ENCODE assay signal across 8 mouse cellular contexts in the genomic region with DNA sequence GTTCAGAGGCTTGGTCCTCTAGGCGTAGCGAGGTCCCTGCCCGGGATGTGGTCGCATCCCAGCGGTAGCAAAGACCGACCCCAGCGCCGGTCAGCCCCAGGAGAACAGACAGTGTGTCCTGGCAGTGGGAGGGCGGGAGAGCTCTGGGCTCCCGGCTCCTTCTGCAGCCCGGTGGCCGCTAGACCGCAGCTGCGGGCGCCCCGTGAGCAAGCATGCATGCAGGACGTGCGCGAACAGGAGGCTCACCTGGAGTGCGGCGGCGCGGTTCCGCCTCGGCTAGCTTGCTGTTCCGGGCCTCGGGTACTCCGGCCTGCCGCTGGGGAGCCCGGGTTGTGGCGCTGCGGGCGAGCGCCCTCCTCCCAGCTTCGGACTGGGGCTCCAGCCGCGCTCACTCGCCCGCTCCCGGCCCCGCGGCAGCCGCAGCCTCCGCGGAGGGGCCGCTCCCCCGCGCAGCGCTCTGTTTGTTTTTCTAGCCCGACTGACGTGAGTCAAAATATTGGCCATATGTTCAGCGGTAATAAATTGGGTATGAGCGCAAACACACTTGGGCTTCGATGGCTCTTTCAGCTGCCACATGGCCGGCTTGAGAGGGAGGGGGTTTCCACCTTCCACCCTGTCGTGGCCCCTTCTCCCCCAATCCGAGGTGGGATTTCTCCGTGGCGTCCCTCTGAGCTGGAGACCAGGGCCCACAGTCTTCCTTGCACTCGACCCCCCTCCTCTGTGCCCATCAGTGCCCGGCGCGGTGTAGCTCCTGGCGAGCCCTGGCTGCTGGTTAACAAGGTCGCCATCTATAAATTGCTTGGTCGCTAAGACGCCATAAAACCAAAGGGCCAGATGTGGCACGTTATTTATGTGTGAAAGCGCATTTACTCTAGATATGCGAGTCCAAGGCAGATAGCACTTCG. TPM values are rescaled to one million over a fixed set of nuclear protein-coding genes. Genes with fewer than 3 reads are reported as not detected.
DNase-seq lines count a peak whose midpoint lies in the region; ATAC-seq lines count a peak whose summit lies in the region.

No protein-coding gene starts in this region.

- H3K4me3 ChIP-seq in heart, embryonic 12.5 days = peak overlapping the region; percentile 49
- H3K4me3 ChIP-seq in hindbrain, embryonic 10.5 days = peak overlapping the region; percentile 48
- peak overlapping the region; percentile 37 for H3K4me3 ChIP-seq in midbrain, embryonic 12.5 days

- H3K4me2 ChIP-seq in heart, embryonic 12.5 days = peak overlapping the region; percentile 81
- peak overlapping the region; percentile 59 for H3K4me2 ChIP-seq in midbrain, embryonic 12.5 days (replicated peaks)

- ATAC-seq in heart, embryonic 12.5 days (ENCODE audit: insufficient number of reproducible peaks, low FRiP score) = peak; percentile 26; the same call in 1 of the 2 replicates
- peak; percentile 50 for ATAC-seq in midbrain, embryonic 12.5 days (ENCODE audit: low FRiP score, low read depth)

- H3K27ac ChIP-seq in heart, embryonic 12.5 days (ENCODE audit: poor library complexity, severe bottlenecking) = no peak overlapping the region
- H3K27ac ChIP-seq in hindbrain, embryonic 10.5 days = peak overlapping the region; percentile 31; the same call in 1 of the 2 replicates
- no peak overlapping the region for H3K27ac ChIP-seq in midbrain, embryonic 12.5 days (replicated peaks)

- no peaks in the 10 kb centered on the region for H3K36me3 ChIP-seq in heart, embryonic 12.5 days
- no peaks in the 10 kb centered on the region for H3K36me3 ChIP-seq in hindbrain, embryonic 10.5 days
- no peaks in the 10 kb centered on the region for H3K36me3 ChIP-seq in midbrain, embryonic 12.5 days

- H3K27me3 ChIP-seq in heart, embryonic 12.5 days (replicated peaks) = peaks cover 92% of the 10 kb centered on the region
- H3K27me3 ChIP-seq in hindbrain, embryonic 10.5 days (ENCODE audit: insufficient read depth, poor library complexity, severe bottlenecking) = peaks cover 99% of the 10 kb centered on the region
- peaks cover 94% of the 10 kb centered on the region for H3K27me3 ChIP-seq in midbrain, embryonic 12.5 days

- 0 out of 2 replicates have a peak overlapping the region, but pooled peaks have one; percentile 39 for H3K9ac ChIP-seq in heart, embryonic 12.5 days
- peak overlapping the region; percentile 41; the same call in 1 of the 2 replicates for H3K9ac ChIP-seq in midbrain, embryonic 12.5 days (replicated peaks)

- no peaks in the 10 kb centered on the region for H3K9me3 ChIP-seq in heart, embryonic 12.5 days (replicated peaks)
- no peaks in the 10 kb centered on the region for H3K9me3 ChIP-seq in hindbrain, embryonic 10.5 days
- H3K9me3 ChIP-seq in midbrain, embryonic 12.5 days = no peaks in the 10 kb centered on the region

- H3K4me1 ChIP-seq in heart, embryonic 12.5 days (replicated peaks) = peaks cover 20% of the 10 kb centered on the region
- H3K4me1 ChIP-seq in hindbrain, embryonic 10.5 days (replicated peaks) = peaks cover 32% of the 10 kb centered on the region
- H3K4me1 ChIP-seq in midbrain, embryonic 12.5 days = peaks cover 25% of the 10 kb centered on the region

- DNase-seq in heart, adult 18-20 months = no peak
- peak; percentile 11 for DNase-seq in Muller cell, postnatal 12 days (ENCODE audit: inconsistent ontology term)
- peak; percentile 60 for DNase-seq in hindbrain, embryonic 10.5 days (ENCODE audit: low spot score)
- no peak for DNase-seq in cerebellum, adult 11-12 months
- no peak for DNase-seq in thymus, postnatal 25 days
- no peak for DNase-seq in right cerebral cortex, adult 18-20 months

- WGBS in heart, embryonic 12.5 days = under 1% methylated on average over 70 of the region's 71 CpGs
- under 1% methylated on average over 71 of the region's 71 CpGs for WGBS in hindbrain, embryonic 10.5 days
- WGBS in midbrain, embryonic 12.5 days = under 1% methylated on average over 71 of the region's 71 CpGs

RNA-seq across cellular contexts. Expression of a gene that starts 0.9 kb away (rescaled TPM):
- polyA plus RNA-seq in heart, embryonic 12.5 days (2016; fragmentation: Nextera tagmentation; extraction: Ambion mirVana) = not detected in 2 replicates
- total RNA-seq in heart, adult 18-20 months (2021) = not detected
- 3.2 and 5.0 TPM in 2 replicates for polyA plus RNA-seq in hindbrain, embryonic 10.5 days (2016; fragmentation: Nextera tagmentation; extraction: Ambion mirVana)
- polyA plus RNA-seq in midbrain, embryonic 12.5 days (2016; fragmentation: Nextera tagmentation; extraction: Ambion mirVana) = 9.3 and 14.2 TPM in 2 replicates

Comparison
In these comparisons a context has a peak if more than half of its experiments do, and no peak if none do; other contexts are left out.
1. DNase-seq: peak in Muller cell, postnatal 12 days (single experiment) and hindbrain, embryonic 10.5 days (single experiment); none in heart, adult 18-20 months (0 of 2), cerebellum, adult 11-12 months (single experiment), thymus, postnatal 25 days (single experiment) and right cerebral cortex, adult 18-20 months (single experiment).
2. Peak in every context shown above with its lines, with median percentiles within 50 percentile points of each other: H3K4me3 ChIP-seq.